Mouse (Mus musculus): ENCODE results near the gene Bub3.
A peak's percentile ranks its signal among the peaks of the same experiment; 100 is the strongest.

Bub3 gene

GRCm38 (mm10) chr7:131556116-131556515 lies 3.9 kb upstream of the Bub3 start:
- no peak for DNase-seq (ENCODE audit: low read depth, low spot score)

GRCm38 (mm10) chr7:131556541-131557271 lies 3.3 kb upstream of the Bub3 start:
- no peak for DNase-seq (ENCODE audit: low read depth, low spot score)

GRCm38 (mm10) chr7:131557751-131558150 lies 2.3 kb upstream of the Bub3 start:
- DNase-seq (ENCODE audit: low read depth, low spot score): no peak

- no peak for DNase-seq (ENCODE audit: low read depth, low spot score)
Measured at GRCm38 (mm10) chr7:131560697-131561042, 648 bp downstream of the Bub3 start.

GRCm38 (mm10) chr7:131575246-131575645 lies 15.2 kb downstream of the Bub3 start:
- no peak for DNase-seq (ENCODE audit: low read depth, low spot score)

- DNase-seq (ENCODE audit: low read depth, low spot score): no peak
Measured at GRCm38 (mm10) chr7:131582178-131582577, 22.2 kb downstream of the Bub3 start.

GRCm38 (mm10) chr7:131585551-131585950 lies 25.5 kb downstream of the Bub3 start:
- no peak for DNase-seq (ENCODE audit: low read depth, low spot score)

- DNase-seq (ENCODE audit: low read depth, low spot score): no peak
Measured at GRCm38 (mm10) chr7:131597779-131598482, 37.9 kb downstream of the Bub3 start.

GRCm38 (mm10) chr7:131598483-131598824 lies 38.4 kb downstream of the Bub3 start:
- DNase-seq (ENCODE audit: low read depth, low spot score): peak; percentile 16

GRCm38 (mm10) chr7:131602106-131602505 lies 42.1 kb downstream of the Bub3 start:
- DNase-seq (ENCODE audit: low read depth, low spot score): no peak

GRCm38 (mm10) chr7:131603186-131603585 lies 43.2 kb downstream of the Bub3 start:
- no peak for DNase-seq (ENCODE audit: low read depth, low spot score)

- DNase-seq (ENCODE audit: low read depth, low spot score): no peak
Measured at GRCm38 (mm10) chr7:131604946-131605345, 44.9 kb downstream of the Bub3 start.

GRCm38 (mm10) chr7:131605481-131605880 lies 45.5 kb downstream of the Bub3 start:
- DNase-seq (ENCODE audit: low read depth, low spot score): no peak

- DNase-seq (ENCODE audit: low read depth, low spot score): no peak
Measured at GRCm38 (mm10) chr7:131608049-131608448, 48.0 kb downstream of the Bub3 start.

- no peak for DNase-seq (ENCODE audit: low read depth, low spot score)
Measured at GRCm38 (mm10) chr7:131609677-131610076, 49.7 kb downstream of the Bub3 start.

All from telencephalon, adult 2 months (tissue).